Mouse (Mus musculus): ENCODE measurements around the gene Knl1. TPM values are rescaled to one million over a fixed set of nuclear protein-coding genes. Genes with fewer than 3 reads are reported as not detected.

Gene Knl1
- polyA plus RNA-seq, 1 experiment from 2014 or later, result 9.3 TPM

DNA sequence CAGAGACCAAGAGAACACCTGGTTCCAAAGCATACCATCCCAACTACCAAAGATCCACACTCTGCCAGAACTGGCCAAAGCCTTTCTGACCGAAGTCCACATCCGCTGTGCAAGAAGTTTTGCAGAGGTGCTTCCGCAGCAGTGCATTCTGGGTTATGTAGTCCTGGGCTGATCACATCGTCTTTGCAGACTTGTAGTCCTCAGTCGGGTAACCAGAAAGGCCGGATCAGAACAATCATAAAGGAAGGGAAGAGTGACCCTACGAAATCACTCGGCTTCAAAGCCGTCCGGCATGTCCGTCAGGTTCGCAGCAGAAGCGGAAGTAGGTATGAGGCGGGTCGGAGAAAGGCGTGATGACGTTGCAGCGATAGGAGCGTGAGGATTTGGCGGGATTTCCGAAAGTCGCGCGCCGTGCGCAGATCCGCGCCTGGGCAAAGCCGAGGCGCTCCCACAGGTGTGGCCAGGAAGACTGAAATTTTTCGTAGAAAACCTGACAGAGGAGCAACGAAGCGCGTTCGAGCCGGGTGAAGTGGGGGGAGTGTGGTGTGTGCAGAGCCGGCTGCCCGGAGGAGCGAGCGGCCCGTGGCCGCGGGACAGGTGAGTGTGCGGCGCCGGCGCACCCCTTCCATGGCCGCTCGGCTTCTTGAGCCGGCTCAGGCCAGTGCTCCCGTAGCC is 65.7 kb downstream of the Knl1 start, which contains the start of gene Rad51:
Gene Rad51 (plus strand): TSS at position 356 of the 675 bp plus-strand sequence.
- ATAC-seq (peak; percentile 76), DNase-seq (ENCODE audit: low read depth, low spot score) (peak; percentile 75)
- in situ Hi-C loops (cut with MboI; ENCODE audit: low pct_unique_long_range_greater_than_20kb), result no loop called here
- ChIA-PET CTCF (no interaction called here), POLR2A (no interaction called here)
- TF ChIP-seq CTCF (IDR thresholded peaks at IDR 0.05), result no peak
- H3K27me3 ChIP-seq, result no peaks in the 10 kb centered on the region

- ATAC-seq (no peak), DNase-seq (ENCODE audit: low read depth, low spot score) (no peak)
- in situ Hi-C loops (cut with MboI; ENCODE audit: low pct_unique_long_range_greater_than_20kb), result no loop called here
- no peak for TF ChIP-seq CTCF (IDR thresholded peaks at IDR 0.05)
- ChIA-PET CTCF (interaction anchor here (1.4 to 3.2 kb wide), 2 partner anchors 41 to 76 kb away, joined by 3 to 10 read pairs; no protein-coding TSS in a partner anchor), POLR2A (no interaction called here)
- H3K27me3 ChIP-seq, result no peaks in the 10 kb centered on the region
Observed at GRCm38 (mm10) chr2:119113121-119113925, 66.4 kb downstream of the Knl1 start.

- ATAC-seq, result no peak
- in situ Hi-C loops (cut with MboI; ENCODE audit: low pct_unique_long_range_greater_than_20kb), result no loop called here
- ChIA-PET POLR2A (no interaction called here), CTCF (interaction anchor here (1.5 to 2.5 kb wide), 3 partner anchors 8 to 53 kb away, joined by 3 to 6 read pairs (median 5); no protein-coding TSS in a partner anchor)
- DNase-seq (ENCODE audit: low read depth, low spot score), result no peak
- no peak for TF ChIP-seq CTCF (IDR thresholded peaks at IDR 0.05)
- H3K27me3 ChIP-seq, result no peaks in the 10 kb centered on the region
Observed at GRCm38 (mm10) chr2:119136346-119136898, 89.5 kb downstream of the Knl1 start.

DNA sequence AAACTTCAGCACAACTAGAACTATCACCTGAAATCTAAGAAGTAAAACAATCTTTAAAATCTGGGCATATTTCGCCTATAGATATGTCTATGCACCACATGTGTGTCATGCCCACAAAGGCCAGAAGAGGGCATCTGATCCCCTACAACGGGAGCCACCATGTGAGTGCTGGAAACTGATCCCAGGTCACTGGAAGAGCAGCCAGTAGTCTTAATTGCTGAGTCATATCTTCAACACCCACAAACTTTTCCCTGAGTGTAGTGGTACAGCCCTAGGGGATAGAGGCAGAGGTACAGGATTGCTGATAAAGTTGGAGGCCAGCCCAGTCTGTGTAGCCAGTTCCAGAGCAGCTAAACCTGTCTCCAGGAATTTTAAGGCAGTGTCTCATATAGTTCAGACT is 98.3 kb downstream of the Knl1 start:
- no peak for DNase-seq (ENCODE audit: low read depth, low spot score)
- no peak for ATAC-seq
- CTCF ChIA-PET, result interaction anchor here (0.7 to 1.7 kb wide), 3 partner anchors 40 to 44 kb away, joined by 3 to 6 read pairs (median 5); no protein-coding TSS in a partner anchor
- POLR2A ChIA-PET, result no interaction called here
- no peak for TF ChIP-seq CTCF (IDR thresholded peaks at IDR 0.05)
- no peaks in the 10 kb centered on the region for H3K27me3 ChIP-seq
- in situ Hi-C loops (cut with MboI; ENCODE audit: low pct_unique_long_range_greater_than_20kb), result no loop called here

- no peak for ATAC-seq
- ChIA-PET POLR2A (no interaction called here), CTCF (interaction anchor here (1.7 kb wide), 1 partner anchor 42 kb away, joined by 6 read pairs; no protein-coding TSS in a partner anchor)
- no peak for TF ChIP-seq CTCF (IDR thresholded peaks at IDR 0.05)
- no peak for DNase-seq (ENCODE audit: low read depth, low spot score)
- H3K27me3 ChIP-seq, result no peaks in the 10 kb centered on the region
- in situ Hi-C loops (cut with MboI; ENCODE audit: low pct_unique_long_range_greater_than_20kb), result no loop called here
Observed at GRCm38 (mm10) chr2:119146435-119146834, 99.5 kb downstream of the Knl1 start.

DNA sequence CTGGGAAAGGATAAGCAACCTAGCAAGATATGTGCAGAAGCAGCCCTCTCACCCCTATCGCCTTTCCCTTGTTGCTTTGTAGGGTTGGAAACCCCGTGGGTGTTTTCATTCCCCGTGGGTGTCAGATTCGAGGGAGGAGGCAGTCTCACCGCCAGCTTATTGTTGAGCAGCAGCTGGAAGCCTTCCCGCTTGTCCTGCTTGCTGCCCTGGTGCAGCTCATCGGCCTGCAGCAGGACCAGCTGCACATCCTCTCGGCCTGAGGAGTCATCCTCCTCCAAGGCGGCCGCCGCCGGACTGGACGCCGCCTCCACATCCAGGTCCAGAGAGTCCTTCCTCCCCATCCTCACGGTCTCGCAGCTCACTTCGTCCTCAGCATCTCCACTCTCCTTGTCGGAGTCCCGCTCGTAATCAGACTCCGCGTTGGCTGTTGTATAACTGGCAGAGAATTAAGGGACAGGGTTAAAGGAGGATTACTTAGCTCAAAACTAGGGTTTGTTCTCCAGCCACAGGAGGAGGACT is 100.3 kb downstream of the Knl1 start:
- no peak for DNase-seq (ENCODE audit: low read depth, low spot score)
- CTCF ChIA-PET, result interaction anchor here (1.0 to 1.7 kb wide), 3 partner anchors 9 to 41 kb away, joined by 3 to 6 read pairs (median 4); no protein-coding TSS in a partner anchor
- no peak for ATAC-seq
- H3K27me3 ChIP-seq, result no peaks in the 10 kb centered on the region
- TF ChIP-seq CTCF (IDR thresholded peaks at IDR 0.05), result no peak
- POLR2A ChIA-PET, result interaction anchor here (2.4 kb wide), 1 partner anchor 9 kb away, joined by 7 read pairs; no protein-coding TSS in a partner anchor
- in situ Hi-C loops (cut with MboI; ENCODE audit: low pct_unique_long_range_greater_than_20kb), result no loop called here

DNA sequence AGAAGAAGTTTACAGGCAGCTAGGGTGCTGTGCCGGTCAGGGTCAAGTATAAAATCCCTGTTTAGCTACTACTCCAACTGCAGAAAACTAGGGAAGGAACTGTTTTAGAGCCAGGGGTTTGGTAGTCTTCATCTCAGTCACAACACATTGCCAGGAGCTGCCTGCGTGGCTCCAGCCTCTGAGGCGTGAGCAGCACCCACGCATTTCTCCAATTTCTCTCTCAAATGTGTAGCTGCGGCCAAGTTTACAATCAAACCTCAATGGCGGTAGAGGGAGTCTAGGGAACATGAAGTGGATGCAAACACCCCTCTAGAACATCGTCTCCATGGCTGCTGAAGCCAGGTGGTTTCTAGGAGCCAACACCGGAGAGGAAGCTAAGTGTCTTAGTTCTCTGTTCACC is 100.9 kb downstream of the Knl1 start:
- ATAC-seq (no peak), DNase-seq (ENCODE audit: low read depth, low spot score) (no peak)
- TF ChIP-seq CTCF (IDR thresholded peaks at IDR 0.05), result no peak
- ChIA-PET CTCF (interaction anchor here (1.0 to 1.6 kb wide), 2 partner anchors 10 to 24 kb away, joined by 3 to 4 read pairs; no protein-coding TSS in a partner anchor), POLR2A (interaction anchor here (2.4 kb wide), 1 partner anchor 9 kb away, joined by 7 read pairs; no protein-coding TSS in a partner anchor)
- in situ Hi-C loops (cut with MboI; ENCODE audit: low pct_unique_long_range_greater_than_20kb), result no loop called here
- H3K27me3 ChIP-seq, result no peaks in the 10 kb centered on the region

DNA sequence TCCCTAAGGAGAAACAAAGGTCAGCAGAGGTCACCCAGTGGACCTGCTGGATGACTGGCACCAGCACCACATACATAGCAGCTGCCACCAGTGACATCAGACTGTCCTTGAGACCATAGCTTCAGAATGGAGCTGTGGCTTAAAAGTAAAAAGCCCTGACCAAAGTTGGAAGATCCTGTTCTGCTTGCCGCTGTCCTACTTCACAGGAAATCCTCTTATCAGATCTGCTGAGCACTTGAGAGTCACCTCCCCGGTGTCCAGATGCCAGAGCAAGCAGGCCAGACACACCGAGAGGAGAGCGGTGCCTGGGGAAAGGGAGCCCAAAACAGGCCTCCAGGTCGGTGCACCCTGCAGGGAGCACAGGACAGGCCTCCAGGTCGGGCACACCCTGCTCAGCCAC is 105.3 kb downstream of the Knl1 start:
- no peak for TF ChIP-seq CTCF (IDR thresholded peaks at IDR 0.05)
- no peaks in the 10 kb centered on the region for H3K27me3 ChIP-seq
- DNase-seq (ENCODE audit: low read depth, low spot score) (no peak), ATAC-seq (no peak)
- POLR2A ChIA-PET, result no interaction called here
- in situ Hi-C loops (cut with MboI; ENCODE audit: low pct_unique_long_range_greater_than_20kb), result loop anchor here (5.0 kb wide), 1 partner anchor 35 kb away; no protein-coding TSS in a partner anchor
- CTCF ChIA-PET, result interaction anchor here (0.7 to 1.7 kb wide), 2 partner anchors 37 to 52 kb away, joined by 3 to 8 read pairs; no protein-coding TSS in a partner anchor

- DNase-seq (ENCODE audit: low read depth, low spot score) (no peak), ATAC-seq (no peak)
- ChIA-PET CTCF (interaction anchor here (0.8 to 2.5 kb wide), 5 partner anchors 11 to 40 kb away, joined by 3 to 11 read pairs (median 4); no protein-coding TSS in a partner anchor), POLR2A (interaction anchor here (0.7 kb wide), 1 partner anchor 114 kb away, joined by 5 read pairs; no protein-coding TSS in a partner anchor)
- in situ Hi-C loops (cut with MboI; ENCODE audit: low pct_unique_long_range_greater_than_20kb), result loop anchor here (5.0 kb wide), 1 partner anchor 33 kb away; no protein-coding TSS in a partner anchor
- TF ChIP-seq CTCF (IDR thresholded peaks at IDR 0.05), result no peak
- no peaks in the 10 kb centered on the region for H3K27me3 ChIP-seq
Observed at GRCm38 (mm10) chr2:119154683-119155082, 107.8 kb downstream of the Knl1 start.

Other genes starting within 250 kb of the Knl1 start
- 64.4 TPM for gene Knstrn, start 233.1 kb upstream of the Knl1 start, polyA plus RNA-seq (2021)
- 36.8 TPM for gene Ivd, start 185.2 kb upstream of the Knl1 start, polyA plus RNA-seq (2021)
- 22.9 TPM for gene Bahd1, start 146.7 kb upstream of the Knl1 start, polyA plus RNA-seq (2021)
- gene Chst14, start 120.6 kb upstream of the Knl1 start, polyA plus RNA-seq (2021), result 32.3 TPM
- gene Ccdc32, start 17.7 kb upstream of the Knl1 start, polyA plus RNA-seq (2021), result 26.6 TPM
- 5.2 TPM for gene Rpusd2, start 12.3 kb upstream of the Knl1 start, polyA plus RNA-seq (2021)
- 24.6 TPM for gene Rad51, start 65.7 kb downstream of the Knl1 start, polyA plus RNA-seq (2021)
- gene Rmdn3, start 109.9 kb downstream of the Knl1 start, polyA plus RNA-seq (2021), result 31.7 TPM
- 27.5 TPM for gene Gchfr, start 120.7 kb downstream of the Knl1 start, polyA plus RNA-seq (2021)
- 6.4 TPM for gene Gm14137, start 127.4 kb downstream of the Knl1 start, polyA plus RNA-seq (2021)
- gene Zfyve19, start 161.5 kb downstream of the Knl1 start, polyA plus RNA-seq (2021), result 40.4 TPM
- 18.6 TPM for gene Dnajc17, start 161.7 kb downstream of the Knl1 start, polyA plus RNA-seq (2021)
- not detected for gene Ppp1r14d, start 182.8 kb downstream of the Knl1 start, polyA plus RNA-seq (2021)
- gene Spint1, start 190.2 kb downstream of the Knl1 start, polyA plus RNA-seq (2021), result 4.5 TPM
- 2.2 TPM for gene Rhov, start 224.2 kb downstream of the Knl1 start, polyA plus RNA-seq (2021)
- 25.3 TPM for gene Vps18, start 241.6 kb downstream of the Knl1 start, polyA plus RNA-seq (2021)

Measured in Patski (cell line).